Mouse (Mus musculus) bone marrow, adult 2 months (tissue): ENCODE measurements at regions not wholly inside any gene's neighbourhood (a gene's known extent, or its start where the extent isn't known, plus 50 kb on each side); places are given as distances from the start of the nearest gene placed in this dataset.

Experiments used
- H3K27ac ChIP-seq: fragments of 200-500 bp; 2 replicates; pipeline ENCODE4 v1.5.1; 2012; ENCODE audit warnings: low read depth, mild to moderate bottlenecking, control low read depth, inconsistent platforms, low read length; ENCODE audit not compliant: control insufficient read depth, poor library complexity, insufficient read depth
- H3K4me1 ChIP-seq: fragments of 200-500 bp; 2 replicates; pipeline ENCODE4 v1.6.1; 2011; ENCODE audit warnings: low read length; ENCODE audit not compliant: control insufficient read depth, insufficient read depth
- H3K4me3 ChIP-seq: fragments of 200-500 bp; replicated peaks from 2 replicates; pipeline ENCODE3; 2011; ENCODE audit warnings: mild to moderate bottlenecking, low read depth, low read length, control low read depth; ENCODE audit not compliant: control insufficient read depth
- CTCF ChIP-seq: fragments of 200-500 bp; IDR thresholded peaks from 2 replicates; pipeline ENCODE4 v1.5.1; 2011; ENCODE audit warnings: low read length, control low read depth; ENCODE audit not compliant: control insufficient read depth, insufficient read depth
- POLR2A ChIP-seq: fragments of 200-500 bp; IDR thresholded peaks from 2 replicates; pipeline ENCODE4 v1.6.1; 2011; ENCODE audit warnings: low read depth, mild to moderate bottlenecking, control low read depth, low read length, borderline replicate concordance; ENCODE audit not compliant: control insufficient read depth
- WGBS: fragments of 180-500 bp; shearing (Covaris S2); methylation state at CpG from one replicate; pipeline ENCODE4 v1.1.7; 2018; 5-methylcytosine and 5-hydroxymethylcytosine counted together

GRCm38 (mm10) chr2:169304360-169304759 is 283.2 kb downstream of the Gm11011 start:
- no peak overlapping the region for H3K27ac ChIP-seq
- TF ChIP-seq CTCF (no peak), POLR2A (no peak)
- no peaks in the 10 kb centered on the region for H3K4me1 ChIP-seq
- WGBS, result 82% methylated on average over 3 of the region's 3 CpGs
- H3K4me3 ChIP-seq, result no peak overlapping the region

DNA sequence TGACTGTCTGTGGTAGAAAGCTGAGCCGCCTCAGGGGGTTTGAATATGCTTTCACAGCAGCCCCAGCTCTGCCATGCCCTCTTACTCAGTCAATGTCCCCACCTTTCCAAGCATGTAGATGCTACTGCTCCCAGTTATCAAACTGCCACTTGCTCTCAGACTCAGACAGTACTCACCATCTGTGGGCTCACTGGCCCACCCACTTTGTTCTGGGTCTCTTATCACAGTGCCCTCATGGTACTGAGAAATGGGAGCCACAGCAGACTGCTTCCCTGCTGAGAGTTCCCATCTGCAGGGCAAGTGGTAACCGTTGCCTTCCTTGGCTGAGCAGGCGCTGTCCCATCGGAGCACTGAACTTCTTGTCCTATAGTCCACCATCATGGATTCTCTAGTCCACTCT is 286.6 kb downstream of the Gm11011 start:
- no peak overlapping the region for H3K4me3 ChIP-seq
- H3K4me1 ChIP-seq, result no peaks in the 10 kb centered on the region
- 82% methylated on average over 4 of the region's 4 CpGs for WGBS
- no peak overlapping the region for H3K27ac ChIP-seq
- TF ChIP-seq POLR2A (no peak), CTCF (no peak)

- H3K4me1 ChIP-seq, result no peaks in the 10 kb centered on the region
- H3K4me3 ChIP-seq, result no peak overlapping the region
- WGBS, result 84% methylated on average over 8 of the region's 8 CpGs
- no peak for TF ChIP-seq CTCF
- no peak for TF ChIP-seq POLR2A
- no peak overlapping the region for H3K27ac ChIP-seq
Measured at GRCm38 (mm10) chr2:169300411-169300810, 287.1 kb downstream of the Gm11011 start.

DNA sequence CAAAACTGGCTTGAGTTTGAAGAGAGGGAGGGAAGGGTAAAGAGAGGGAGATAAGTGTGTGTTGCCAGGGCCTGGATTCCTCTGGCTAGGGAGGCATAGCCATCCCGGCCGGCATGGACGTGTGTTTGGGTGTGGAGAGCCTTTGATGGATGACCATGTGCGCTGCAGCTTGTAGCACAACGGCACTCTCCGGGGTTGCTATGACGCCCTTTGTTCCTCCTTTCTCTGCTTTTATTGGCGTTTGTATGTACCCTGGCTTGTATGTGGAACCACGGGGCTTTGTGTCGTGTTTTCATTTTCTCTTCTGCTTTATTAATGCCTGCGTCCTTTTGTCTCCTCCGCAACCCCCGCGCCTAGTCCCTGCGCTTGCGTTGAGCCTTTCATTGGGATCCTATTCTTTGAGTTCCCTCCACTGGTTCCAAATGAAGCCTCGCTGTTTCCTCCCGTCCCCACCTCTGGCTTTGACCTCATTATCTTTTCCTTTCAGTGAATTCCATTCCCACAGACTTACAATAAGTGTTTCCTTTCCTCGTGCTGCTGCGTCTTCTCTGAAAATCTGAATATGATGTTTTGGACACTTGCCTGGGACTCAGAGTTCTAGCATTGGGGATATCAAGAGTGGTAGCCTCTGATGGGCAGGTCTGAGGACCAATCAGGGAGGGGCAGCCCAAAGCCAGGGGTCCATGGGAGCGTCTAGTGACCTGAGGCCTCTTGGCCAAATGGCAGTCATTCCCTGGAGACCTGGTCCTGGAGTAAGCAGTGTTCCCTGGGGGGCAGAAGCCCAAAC is 289.5 kb downstream of the Gm11011 start:
- Histone ChIP-seq H3K4me1 (no peaks in the 10 kb centered on the region), H3K4me3 (no peak overlapping the region), H3K27ac (no peak overlapping the region)
- TF ChIP-seq POLR2A (no peak), CTCF (no peak)
- 11% methylated on average over 21 of the region's 21 CpGs for WGBS

DNA sequence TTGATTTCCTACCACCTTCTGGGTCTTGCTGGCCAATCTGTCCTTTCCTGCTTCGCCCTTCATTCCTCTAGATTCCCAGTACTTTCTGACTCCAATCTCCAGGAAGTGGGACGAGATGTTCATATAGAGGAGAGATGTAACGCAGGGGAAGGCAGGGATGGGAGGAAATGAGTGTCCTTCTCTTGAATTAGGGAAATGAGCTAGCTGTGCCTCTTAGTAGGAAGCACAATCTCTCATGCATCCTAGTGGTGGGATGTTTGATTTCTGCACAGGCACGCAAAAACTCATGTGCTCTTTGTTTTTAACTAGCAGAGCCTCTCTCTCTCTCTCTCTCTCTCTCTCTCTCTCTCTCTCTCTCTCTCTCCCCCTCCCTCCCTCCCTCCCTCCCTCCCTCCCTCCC is 290.3 kb downstream of the Gm11011 start:
- Histone ChIP-seq H3K27ac (no peak overlapping the region), H3K4me1 (no peaks in the 10 kb centered on the region), H3K4me3 (no peak overlapping the region)
- 45% methylated on average over 4 of the region's 4 CpGs for WGBS
- TF ChIP-seq POLR2A (no peak), CTCF (no peak)

DNA sequence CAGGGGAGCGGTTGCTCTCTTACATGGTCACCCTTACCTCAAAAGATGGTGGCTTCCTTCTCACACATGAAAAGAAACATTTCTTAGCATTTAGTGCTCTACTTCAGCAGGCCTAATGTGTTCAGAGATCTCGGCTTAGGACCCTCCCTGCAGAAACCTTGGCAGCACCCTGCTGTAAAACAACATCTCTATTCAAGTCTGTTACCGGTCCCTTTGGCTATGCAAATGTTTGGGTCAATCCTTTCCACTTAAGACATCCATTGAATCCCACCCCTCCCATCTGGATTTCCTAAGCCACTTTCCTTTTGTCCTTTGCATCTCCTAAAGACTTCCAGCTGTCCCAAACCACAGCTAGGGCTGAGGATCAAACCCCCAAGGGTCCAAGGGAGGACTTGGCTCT is 294.2 kb downstream of the Gm11011 start:
- Histone ChIP-seq H3K4me3 (no peak overlapping the region), H3K4me1 (no peaks in the 10 kb centered on the region), H3K27ac (no peak overlapping the region)
- TF ChIP-seq POLR2A (no peak), CTCF (no peak)
- 68% methylated on average over 3 of the region's 3 CpGs for WGBS

- Histone ChIP-seq H3K4me1 (no peaks in the 10 kb centered on the region), H3K27ac (no peak overlapping the region), H3K4me3 (no peak overlapping the region)
- 83% methylated on average over 12 of the region's 12 CpGs for WGBS
- TF ChIP-seq POLR2A (no peak), CTCF (no peak)
Measured at GRCm38 (mm10) chr2:169288891-169289605, 298.5 kb downstream of the Gm11011 start.

GRCm38 (mm10) chr2:169286701-169287100 is 300.8 kb downstream of the Gm11011 start:
- TF ChIP-seq CTCF (no peak), POLR2A (no peak)
- Histone ChIP-seq H3K4me3 (no peak overlapping the region), H3K4me1 (no peaks in the 10 kb centered on the region), H3K27ac (no peak overlapping the region)
- 82% methylated on average over 7 of the region's 7 CpGs for WGBS
